Mouse (Mus musculus) cortical plate, adult 2 months (tissue): Measurements from ENCODE around the gene Foxk2.

Experiments
- CTCF ChIP-seq: fragments of 200-500 bp; IDR thresholded peaks from 2 replicates; pipeline ENCODE4 v1.5.1; 2011; ENCODE audit warnings: mild to moderate bottlenecking, control low read depth, low read length; ENCODE audit not compliant: insufficient read depth; ENCODE audit errors: extremely low read depth
- POLR2A ChIP-seq: fragments of 200-500 bp; IDR thresholded peaks from 2 replicates; pipeline ENCODE4 v1.6.1; 2011; ENCODE audit warnings: mild to moderate bottlenecking, low read length, control low read depth; ENCODE audit not compliant: insufficient read depth; ENCODE audit errors: extremely low read depth

DNA sequence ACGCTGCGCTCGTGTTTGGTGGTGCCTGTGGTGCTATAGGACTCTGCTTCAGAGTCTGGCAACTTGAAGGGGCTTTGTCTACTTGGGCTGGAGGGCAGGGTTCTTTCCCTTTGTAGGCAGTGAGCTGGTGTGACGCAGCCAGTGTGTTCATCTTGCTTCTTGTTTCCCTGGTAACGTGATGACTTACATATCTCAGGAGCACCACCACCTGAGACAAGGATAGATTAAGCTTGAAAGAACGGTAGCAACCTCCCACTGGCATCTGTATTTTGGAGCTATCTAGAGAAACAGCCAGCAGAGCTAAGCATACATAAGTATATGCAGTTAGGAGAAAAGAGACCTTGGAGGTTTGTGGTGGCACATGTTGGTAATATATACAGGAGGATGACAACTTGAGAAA is 45.6 kb downstream of the Foxk2 start:
- TF ChIP-seq CTCF (no peak), POLR2A (no peak)
